Mouse (Mus musculus): ENCODE data around the gene Pdhb.

DNA sequence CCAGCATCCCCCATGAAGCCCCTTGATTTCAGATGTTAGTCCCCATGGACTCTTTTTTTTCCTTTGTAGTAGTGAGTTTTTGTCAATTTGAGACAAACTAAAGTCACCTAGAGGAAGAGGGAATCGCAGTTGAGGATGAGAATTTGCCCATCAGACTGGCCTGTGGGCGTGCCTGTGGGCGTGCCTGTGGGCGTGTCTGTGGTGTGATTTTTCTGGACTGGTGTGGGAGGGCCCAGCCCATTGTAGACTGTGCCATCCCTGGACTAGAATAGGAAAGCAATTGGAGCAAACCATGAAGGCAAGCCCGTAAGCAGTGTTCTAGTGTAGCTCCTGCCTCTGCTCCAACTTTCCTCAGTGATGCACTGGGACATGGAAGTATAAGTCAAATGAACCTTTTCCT is 3.4 kb upstream of the Pdhb start:
- TF ChIP-seq CTCF (IDR thresholded peaks at IDR 0.05; ENCODE audit: low read depth, low read length) (no peak), GATA1 (IDR thresholded peaks at IDR 0.05; ENCODE audit: borderline replicate concordance, low read length) (no peak)

Data from G1E (cell line).